Mouse (Mus musculus) granulocyte monocyte progenitor cell, adult 5-6 weeks (primary cell): ENCODE results near the gene Cntd1. TPM values are rescaled to one million over a fixed set of nuclear protein-coding genes. Genes with fewer than 3 reads are reported as not detected.

Experiments
- ATAC-seq: replicated peaks from 2 replicates; pipeline ENCODE4 v1.8.0; 2016; ENCODE audit warnings: mild to moderate bottlenecking, moderate TSS enrichment, inconsistent platforms; ENCODE audit not compliant: poor library complexity, severe bottlenecking
- total RNA-seq, 2 experiments: library from RNA; stranded (forward) in 1 of 2; stranded (reverse) in 1 of 2; fragments of 200-712, 200-1000 nt in 1 of 2; fragments of >200 nt in 1 of 2; fragmentation: Nextera tagmentation in 1 of 2; gene quantifications; 2 replicates each; pipeline ENCODE4 v1.2.3; 2014 to 2017

Cntd1 gene
- total RNA-seq, 2 experiments from 2014 or later: 0.72 TPM; not detected in 1

DNA sequence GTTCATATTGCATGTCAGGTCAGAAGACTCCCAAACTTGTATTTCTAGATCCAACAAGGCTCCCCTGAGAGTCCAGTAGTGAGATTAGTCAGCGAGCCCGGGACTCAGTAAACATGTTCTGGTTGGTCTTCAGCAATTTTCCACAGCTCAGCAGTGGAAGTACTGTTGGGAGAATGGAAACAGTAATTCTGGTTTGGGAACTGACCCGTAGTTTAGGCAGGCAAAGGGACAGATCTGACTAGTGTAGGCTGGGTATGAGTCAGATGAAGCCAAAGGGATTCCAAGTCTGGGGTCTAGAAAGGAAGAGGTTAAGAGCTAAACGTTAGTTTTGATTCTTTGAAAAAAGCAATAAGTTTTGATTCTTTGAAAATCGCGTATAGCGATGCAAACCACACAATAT is 25.9 kb upstream of the Cntd1 start:
- ATAC-seq: no peak

DNA sequence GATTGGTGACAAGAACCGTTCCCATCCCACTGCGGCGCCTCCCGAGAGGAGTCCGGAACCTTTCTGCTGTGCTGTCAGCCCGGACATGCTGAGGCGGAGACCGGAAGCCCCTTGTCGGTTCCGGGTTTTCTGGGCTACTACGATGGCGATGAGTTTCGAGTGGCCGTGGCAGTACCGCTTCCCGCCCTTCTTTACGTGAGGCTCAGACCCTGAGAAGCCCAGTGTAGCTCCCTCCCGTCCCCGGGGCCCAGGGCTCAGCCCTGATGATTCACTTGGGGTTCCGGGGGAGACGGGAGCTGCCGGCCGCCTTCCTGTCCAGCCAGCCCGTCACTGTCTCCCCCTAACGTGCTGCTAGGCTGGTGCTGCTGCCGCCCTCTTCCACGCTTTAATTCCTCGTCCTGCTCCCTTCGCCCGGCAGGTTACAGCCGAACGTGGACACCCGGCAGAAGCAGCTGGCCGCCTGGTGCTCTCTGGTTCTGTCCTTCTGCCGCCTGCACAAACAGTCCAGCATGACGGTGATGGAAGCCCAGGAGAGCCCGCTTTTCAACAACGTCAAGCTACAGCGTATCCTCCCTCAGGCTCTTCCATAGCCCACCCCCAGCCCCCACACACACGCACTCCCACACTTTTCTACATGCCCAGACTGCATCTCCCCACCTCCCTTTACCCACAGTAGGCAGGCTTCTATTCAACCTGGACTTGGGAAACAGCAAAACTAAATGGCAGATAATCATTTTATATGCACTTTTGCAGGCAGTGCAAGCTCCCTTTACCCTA is 25.0 kb upstream of the Cntd1 start, which contains the start of gene Vps25:
Gene Vps25 (plus strand): TSS at position 95 of the 777 bp plus-strand sequence.
- peak; percentile 96 for ATAC-seq

DNA sequence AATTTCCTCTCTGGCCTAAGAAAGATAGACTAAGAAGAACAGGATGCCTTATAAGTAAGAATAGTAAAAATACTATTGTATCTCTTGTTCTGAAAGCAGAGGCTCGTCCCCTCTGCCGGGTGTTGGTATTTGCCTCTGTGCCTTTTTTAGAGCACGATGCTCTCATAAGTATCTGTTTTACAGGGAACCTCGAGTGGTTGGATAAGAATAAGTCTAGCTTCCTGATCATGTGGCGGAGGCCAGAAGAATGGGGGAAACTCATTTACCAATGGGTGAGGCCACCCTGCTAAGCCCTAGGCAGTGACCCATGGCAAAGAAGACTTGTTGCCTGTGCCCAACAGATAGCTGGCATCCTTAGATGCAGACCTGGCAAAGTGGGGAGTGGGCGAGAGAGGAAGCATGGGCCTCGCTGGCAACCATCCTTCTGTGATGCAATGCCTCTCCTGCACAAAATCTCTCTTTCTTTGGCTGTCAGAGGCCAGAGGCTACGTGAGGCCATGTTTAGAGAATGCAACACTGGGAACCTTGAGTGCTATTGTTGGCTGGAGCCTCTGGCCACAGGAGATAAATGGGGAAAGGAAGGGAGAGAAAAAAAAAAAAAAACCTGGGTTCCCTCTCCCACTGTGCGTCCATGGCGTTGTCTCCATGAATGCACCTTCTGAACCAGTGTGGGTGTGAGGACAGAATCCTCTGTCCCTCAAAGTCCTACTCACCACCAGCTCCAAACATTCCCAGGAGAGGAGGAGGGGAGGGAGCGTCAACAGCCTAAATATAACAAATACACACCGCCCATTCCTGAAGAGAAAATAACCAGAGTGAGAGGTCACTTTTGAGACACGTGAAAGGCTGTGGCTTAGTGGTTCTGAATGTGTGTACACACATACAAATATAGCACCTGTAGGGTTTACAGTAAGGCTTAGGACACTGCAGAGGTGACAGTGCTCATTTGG is 22.7 kb upstream of the Cntd1 start:
- no peak for ATAC-seq

DNA sequence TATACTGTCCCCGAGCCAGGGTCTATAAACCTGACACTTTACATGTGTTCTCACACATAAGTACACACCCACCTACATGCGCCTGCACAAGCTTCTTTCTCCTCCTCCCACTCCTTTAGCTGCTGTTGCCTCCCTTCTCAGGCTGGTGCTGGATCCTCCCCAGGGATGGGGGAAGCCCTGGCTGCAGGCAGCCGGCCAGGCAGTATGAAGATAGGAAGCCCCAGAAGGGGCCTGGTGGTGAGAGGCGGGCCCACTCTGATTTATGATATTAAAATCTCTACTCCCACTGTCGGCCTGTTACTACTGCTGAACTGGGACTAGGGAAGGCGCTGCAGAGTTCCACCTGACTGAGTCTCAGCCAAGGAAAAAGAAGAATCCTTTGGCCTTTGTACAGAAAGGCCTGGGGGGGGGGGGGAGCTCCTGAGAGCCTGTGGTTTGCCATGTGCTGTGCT is 19.5 kb upstream of the Cntd1 start:
- no peak for ATAC-seq

DNA sequence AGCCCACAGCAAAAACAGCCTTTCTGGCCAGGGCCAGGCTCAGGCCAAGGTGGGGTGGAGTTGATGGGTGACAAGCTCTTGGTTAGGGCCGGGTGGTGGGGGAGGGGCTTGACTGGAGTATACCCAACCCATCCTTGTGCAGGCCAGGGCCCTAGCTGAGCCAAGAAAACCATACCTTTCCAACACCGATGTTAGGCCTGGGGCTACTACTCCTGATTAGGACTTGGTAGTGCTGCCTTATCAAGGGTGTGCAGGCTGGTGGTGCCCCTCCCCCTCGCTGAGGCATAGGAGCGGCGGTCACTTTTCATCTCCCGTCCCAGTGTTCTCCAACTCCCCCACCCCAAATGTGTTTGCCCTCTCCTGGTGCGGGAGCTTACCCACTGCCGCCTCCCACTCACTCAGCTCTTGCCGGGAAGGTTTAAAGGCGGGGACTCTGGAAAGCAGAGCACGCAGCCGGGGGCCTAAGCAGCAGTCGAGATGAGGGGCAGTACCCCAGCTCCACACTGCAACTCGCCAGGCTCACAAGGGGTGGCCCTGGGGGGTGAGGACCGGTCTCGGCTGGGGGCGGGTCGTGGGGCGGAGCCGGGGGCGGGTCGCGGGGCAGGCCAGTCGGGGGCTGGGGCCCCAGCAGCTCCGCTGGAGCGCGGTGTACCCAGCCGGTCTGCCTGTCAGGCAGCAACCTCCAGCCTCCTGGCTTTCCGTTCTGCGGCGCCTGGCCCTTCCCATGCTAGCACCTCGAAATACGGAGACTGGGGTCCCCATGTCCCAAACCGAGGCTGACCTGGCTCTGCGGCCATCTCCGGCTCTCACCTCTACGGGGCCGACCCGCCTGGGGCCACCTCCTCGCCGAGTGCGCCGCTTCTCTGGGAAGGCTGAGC is 18.6 kb upstream of the Cntd1 start, which contains the start of gene Wnk4:
Gene Wnk4 (plus strand): TSS at position 620 of the 878 bp plus-strand sequence.
- ATAC-seq: peak; percentile 42

DNA sequence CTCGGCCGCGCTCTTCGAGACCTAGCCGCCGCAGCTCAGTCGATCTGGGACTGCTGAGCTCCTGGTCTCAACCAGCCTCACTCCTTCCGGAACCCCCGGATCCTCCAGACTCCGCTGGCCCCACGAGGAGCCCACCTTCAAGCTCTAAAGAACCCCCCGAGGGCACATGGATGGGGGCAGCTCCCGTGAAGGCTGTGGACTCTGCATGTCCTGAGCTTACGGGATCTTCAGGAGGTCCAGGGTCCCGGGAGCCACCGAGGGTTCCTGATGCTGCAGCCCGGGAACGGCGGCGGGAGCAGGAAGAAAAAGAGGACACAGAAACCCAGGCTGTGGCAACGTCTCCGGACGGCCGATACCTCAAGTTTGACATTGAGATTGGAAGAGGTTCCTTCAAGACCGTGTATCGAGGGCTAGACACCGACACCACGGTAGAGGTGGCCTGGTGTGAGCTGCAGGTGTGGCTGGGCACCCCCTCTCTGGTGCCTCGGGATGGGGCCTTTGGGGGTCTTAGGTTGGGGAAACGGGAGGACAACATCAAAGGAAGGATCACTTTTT is 17.9 kb upstream of the Cntd1 start:
- 0 out of 2 replicates have a peak, but pooled peaks have one; percentile 18 for ATAC-seq

DNA sequence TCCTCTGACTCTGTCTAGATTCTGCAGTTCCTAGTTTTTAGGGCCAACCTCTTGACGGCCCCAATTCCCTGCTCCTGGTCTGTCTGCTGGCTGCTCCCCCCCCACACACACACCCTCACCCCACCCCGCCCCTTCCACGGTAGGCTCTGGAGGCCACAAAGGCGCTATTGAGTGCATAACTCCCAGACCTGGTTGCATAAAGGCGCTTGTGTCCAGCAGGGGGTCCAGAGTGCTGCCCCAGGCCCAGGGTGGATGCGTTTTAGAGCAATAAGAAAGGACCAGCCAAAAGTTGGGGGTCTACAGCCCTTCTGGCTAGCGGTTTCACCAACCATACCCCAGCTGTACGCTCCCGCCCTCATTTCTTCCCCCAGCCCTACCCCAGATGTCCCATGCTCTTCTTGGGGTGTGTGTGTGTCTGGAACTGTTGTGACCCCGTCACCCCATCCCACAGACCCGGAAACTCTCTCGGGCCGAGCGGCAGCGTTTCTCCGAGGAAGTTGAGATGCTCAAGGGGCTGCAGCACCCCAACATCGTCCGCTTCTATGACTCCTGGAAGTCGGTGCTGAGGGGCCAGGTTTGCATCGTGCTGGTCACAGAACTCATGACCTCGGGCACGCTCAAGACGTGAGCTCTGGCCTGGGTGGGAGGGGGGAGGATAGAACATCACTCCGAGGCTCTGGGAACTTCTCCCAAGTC is 16.4 kb upstream of the Cntd1 start:
- ATAC-seq: no peak

DNA sequence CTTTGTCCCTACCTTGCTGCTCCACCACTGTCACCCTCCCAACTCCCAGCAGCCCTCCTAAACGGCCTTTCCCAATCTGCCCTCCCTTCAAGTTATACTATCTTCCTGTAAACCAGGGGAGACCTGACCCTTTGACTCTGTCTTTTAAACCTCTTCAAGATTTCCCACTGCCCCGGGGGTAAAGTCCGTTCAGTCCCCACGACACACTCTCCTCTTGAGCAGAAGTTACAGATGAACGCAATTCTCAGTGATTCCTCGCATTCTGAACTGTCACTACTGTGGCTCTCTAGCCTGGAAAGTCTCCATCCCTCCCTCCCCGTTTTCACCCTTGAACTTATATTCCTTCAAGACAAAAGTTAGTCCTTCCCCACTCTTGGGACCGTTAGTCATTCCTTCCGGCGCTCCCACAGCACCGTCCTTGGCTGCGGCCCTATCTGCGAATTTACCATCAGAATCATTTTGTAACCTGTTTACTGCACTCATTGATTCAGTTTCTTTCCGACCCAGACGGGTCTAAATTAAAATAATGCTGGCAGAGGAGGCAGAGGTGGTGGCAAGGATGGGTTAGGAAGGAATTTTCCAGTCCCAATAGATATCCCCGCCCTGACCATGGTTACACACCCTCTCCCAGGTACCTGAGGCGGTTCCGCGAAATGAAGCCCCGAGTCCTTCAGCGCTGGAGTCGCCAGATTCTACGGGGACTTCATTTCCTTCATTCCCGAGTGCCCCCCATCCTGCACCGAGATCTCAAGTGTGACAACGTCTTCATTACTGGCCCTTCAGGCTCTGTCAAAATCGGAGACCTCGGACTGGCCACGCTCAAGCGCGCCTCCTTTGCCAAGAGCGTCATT is 15.4 kb upstream of the Cntd1 start:
- ATAC-seq: no peak

DNA sequence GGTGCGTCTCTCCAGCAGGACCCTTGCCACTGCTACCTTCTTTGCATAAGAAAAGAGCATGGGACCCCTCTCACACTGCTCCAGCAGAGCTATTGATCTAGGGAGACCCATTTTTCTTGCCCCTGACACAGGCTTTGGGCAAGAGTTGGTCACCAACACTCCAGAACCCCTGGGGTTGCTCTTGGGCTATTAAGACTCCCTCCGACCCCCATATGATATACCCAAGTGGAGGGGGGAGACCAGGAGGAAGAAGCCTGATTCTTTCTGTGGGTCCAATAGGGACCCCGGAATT is 14.9 kb upstream of the Cntd1 start:
- ATAC-seq: no peak

DNA sequence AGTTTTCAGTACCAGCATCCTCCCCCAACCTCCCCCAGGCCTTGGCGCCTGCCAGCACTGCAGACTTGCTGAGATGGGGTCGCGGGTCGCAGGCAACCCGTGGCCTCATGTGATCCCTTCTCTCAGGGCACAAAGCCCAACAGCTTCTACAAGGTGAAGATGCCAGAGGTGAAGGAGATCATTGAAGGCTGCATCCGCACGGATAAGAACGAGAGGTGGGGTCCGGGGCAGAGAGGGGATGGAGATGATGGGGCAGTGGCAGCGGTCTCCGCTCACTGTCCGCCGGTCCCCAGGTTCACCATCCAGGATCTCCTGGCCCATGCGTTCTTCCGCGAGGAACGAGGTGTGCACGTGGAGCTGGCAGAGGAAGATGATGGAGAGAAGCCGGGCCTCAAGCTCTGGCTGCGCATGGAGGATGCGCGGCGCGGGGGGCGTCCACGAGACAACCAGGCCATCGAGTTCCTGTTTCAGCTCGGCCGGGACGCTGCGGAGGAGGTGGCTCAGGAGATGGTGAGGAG is 13.8 kb upstream of the Cntd1 start:
- ATAC-seq: peak; percentile 59

DNA sequence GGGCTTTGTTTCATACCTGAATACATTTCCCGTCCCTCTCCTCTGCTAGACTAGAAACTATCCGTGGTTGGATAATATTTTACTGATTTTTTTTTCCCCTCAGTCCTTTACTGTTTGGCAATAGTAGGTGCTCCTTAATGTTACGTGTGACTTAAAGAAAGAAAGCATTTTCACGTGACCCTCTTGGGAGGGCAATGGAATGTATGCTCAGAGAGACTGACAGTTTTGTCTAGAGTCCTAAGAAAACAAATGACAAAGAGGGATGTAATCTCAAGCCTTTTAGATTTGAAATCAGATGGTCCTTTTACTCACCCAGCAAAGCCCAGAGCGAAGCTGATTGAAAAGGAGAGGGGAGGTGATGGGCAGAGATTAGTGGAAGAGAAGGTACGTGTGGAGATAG is 12.9 kb upstream of the Cntd1 start:
- no peak for ATAC-seq

DNA sequence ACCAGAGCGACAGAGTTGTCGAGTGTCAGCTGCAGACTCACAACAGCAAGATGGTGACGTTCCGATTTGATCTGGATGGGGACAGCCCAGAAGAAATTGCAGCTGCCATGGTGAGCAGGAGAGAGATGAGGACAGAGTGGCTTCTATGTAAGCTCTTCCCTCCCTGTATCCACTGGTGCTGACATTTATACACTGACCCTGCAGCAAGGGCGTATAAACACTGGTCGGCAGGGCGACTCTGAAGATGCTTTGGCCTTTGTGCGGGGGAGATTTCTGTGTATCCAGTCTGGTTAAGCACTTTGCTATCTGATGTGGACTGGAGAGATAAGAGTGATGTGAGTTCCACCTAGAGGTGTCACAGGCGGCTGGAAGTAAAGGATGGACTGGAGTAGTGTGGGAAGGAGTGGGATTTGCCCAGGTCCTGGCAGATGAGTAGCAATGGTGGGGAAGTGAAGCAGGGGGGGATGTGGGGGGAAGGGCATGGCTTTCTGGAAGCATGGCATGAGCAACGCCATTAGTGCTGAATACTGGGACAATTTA is 9.2 kb upstream of the Cntd1 start:
- no peak; the same call in 1 of the 2 replicates for ATAC-seq

DNA sequence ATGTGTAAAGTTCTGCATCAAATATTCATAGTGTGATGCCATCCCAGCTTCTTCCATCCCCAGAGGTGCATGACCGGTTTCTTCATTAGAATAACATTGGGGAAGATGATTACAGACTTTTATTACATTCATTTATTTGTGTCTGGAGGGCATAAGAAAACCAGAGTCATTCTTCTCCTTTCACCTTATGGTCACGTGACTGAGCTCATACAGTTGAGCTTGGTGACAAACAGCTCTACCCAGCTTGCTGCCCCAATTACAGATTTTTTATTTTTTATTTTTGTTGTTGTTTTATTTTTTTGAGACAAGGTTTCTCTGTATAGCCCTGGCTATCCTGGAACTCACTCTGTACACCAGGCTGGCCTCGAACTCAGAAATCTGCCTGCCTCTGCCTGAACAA is 6.4 kb upstream of the Cntd1 start:
- ATAC-seq: no peak

DNA sequence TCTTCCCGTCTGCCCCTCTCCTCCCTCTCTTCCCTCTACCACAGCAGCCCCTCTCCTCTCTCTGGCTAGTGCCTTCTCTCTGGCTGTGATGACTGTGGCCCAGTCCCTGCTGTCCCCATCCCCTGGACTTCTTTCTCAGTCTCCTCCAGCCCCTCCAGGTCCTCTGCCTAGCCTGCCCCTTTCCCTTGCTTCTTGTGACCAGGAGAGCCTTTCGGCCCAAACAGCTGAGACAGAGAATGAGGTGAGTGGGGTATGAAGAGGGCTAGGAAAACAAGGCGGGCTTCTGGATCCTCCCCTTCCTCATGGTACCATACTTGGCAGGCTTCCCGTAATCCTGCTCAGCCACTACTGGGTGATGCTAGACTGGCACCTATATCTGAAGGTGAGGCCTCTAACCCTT is 3.5 kb upstream of the Cntd1 start:
- no peak for ATAC-seq

DNA sequence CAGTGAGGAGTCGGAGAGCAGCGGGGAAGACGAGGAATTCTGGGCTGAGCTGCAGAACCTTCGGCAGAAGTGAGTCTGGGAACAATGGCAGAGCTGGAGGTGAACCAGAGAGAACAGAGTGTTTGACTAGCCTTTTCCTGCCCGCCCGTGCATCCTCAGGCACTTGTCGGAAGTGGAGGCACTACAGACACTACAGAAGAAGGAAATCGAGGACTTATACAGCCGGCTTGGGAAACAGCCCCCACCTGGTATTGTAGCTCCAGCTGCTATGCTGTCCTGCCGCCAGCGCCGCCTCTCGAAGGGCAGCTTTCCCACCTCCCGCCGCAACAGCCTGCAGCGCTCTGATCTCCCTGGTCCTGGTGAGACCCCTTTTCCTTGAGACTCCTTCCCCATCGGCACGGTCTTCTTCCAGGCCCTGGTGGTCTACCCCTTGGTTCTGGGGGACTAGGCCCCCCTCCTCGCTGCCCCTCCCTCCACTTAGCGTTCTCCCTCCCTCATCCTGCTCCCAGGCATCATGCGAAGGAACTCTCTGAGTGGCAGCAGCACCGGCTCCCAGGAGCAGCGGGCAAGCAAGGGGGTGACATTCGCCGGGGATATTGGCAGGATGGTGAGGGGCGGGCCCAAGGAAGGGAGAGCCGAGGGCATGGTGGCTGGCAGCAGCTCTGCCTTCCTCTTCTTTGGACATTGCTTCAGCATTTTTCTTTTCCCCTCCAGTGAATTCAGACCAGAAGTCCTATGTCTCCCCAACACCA is 2.3 kb upstream of the Cntd1 start:
- ATAC-seq: no peak

DNA sequence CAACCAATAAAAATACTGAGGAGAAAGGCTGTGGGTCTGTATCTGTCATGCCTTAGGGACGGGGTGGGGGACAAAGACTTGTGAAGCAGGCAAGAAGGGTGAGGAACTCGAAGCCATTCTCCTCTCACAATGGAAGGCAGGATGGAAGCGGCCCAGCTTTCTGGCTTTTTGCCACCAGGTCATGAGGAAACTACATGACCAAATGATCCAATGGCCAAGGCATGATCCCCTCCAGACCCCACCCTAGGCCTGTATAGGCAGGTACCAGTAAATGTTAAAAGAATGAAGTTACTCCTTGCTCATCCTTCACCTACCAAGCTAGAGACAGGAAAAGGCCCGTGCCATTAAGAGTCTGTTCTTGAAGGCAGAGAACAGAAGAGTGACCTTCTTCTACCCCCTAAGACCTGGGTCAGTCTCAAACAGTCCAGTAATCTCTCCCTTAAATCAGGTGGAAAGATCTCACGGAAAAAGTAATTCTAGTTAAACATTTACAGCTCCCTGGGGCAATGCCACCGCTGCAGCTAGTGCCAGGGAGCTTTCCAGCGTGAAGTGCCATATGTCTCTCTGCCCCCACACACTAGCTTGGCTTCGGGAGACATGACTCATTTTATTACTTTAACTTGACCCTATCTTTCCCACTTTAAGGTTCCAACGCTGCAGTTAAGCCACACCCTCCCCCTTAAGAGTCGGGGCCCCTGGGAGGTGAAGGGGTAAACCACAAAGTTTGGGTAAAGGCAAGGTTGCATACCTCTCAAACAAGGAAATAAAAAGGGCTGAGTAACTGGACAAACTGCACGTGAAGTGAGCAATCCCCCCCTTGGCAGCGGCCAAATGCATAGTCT is 1.2 kb upstream of the Cntd1 start:
- peak; percentile 15; the same call in 1 of the 2 replicates for ATAC-seq
